Mouse (Mus musculus) bone marrow macrophage, adult 2 months (primary cell): ENCODE measurements around the gene Tnrc18. TPM values are rescaled to one million over a fixed set of nuclear protein-coding genes. Genes with fewer than 3 reads are reported as not detected.

Source experiments
- H3K27ac ChIP-seq: 2 replicates; pipeline ENCODE4 v1.5.1; 2012; ENCODE audit warnings: low read depth, low read length; ENCODE audit not compliant: insufficient read depth
- H3K4me1 ChIP-seq: 2 replicates; pipeline ENCODE4 v1.6.1; 2012; ENCODE audit warnings: low read length; ENCODE audit not compliant: control insufficient read depth, insufficient read depth
- H3K4me3 ChIP-seq: 2 replicates; pipeline ENCODE4 v1.5.1; 2012; ENCODE audit warnings: mild to moderate bottlenecking, low read length, moderate library complexity; ENCODE audit not compliant: insufficient read depth
- CTCF ChIP-seq: IDR thresholded peaks from 2 replicates; pipeline ENCODE4 v1.5.1; 2012; ENCODE audit warnings: low read depth, mild to moderate bottlenecking, low read length, moderate library complexity
- POLR2A ChIP-seq: IDR thresholded peaks from 2 replicates; pipeline ENCODE4 v1.6.1; 2012; ENCODE audit warnings: mild to moderate bottlenecking, low read depth, low read length, borderline replicate concordance
- polyA plus RNA-seq: library from polyadenylated mRNA; stranded (reverse); fragments of >200 nt; gene quantifications from 2 replicates; pipeline ENCODE4 v1.2.4, GENCODE M21; 2012; ENCODE audit not compliant: missing spikeins, insufficient read depth, insufficient read length

Tnrc18 gene
- polyA plus RNA-seq, 1 experiment: 64.5 TPM

- Histone ChIP-seq H3K4me3 (no peak overlapping the region), H3K4me1 (no peaks in the 10 kb centered on the region), H3K27ac (no peak overlapping the region)
- TF ChIP-seq CTCF: no peak
- TF ChIP-seq POLR2A: no peak
Observed at GRCm38 (mm10) chr5:142730295-142730694, 87.2 kb downstream of the Tnrc18 start.

- no peak overlapping the region for H3K4me3 ChIP-seq
- H3K4me1 ChIP-seq: no peaks in the 10 kb centered on the region
- TF ChIP-seq CTCF: no peak
- TF ChIP-seq POLR2A: no peak
- no peak overlapping the region for H3K27ac ChIP-seq
Observed at GRCm38 (mm10) chr5:142728301-142728700, 89.2 kb downstream of the Tnrc18 start.

GRCm38 (mm10) chr5:142726748-142727147, 90.7 kb downstream of the Tnrc18 start:
- Histone ChIP-seq H3K4me1 (no peaks in the 10 kb centered on the region), H3K27ac (no peak overlapping the region), H3K4me3 (no peak overlapping the region)
- TF ChIP-seq POLR2A (no peak), CTCF (no peak)

GRCm38 (mm10) chr5:142724265-142724664, 93.2 kb downstream of the Tnrc18 start:
- TF ChIP-seq POLR2A: no peak
- TF ChIP-seq CTCF: no peak
- Histone ChIP-seq H3K27ac (no peak overlapping the region), H3K4me3 (no peak overlapping the region), H3K4me1 (no peaks in the 10 kb centered on the region)

GRCm38 (mm10) chr5:142723520-142724133, 93.8 kb downstream of the Tnrc18 start:
- Histone ChIP-seq H3K4me3 (no peak overlapping the region), H3K27ac (no peak overlapping the region), H3K4me1 (no peaks in the 10 kb centered on the region)
- TF ChIP-seq CTCF: peak; percentile 64
- no peak for TF ChIP-seq POLR2A

- Histone ChIP-seq H3K4me1 (no peaks in the 10 kb centered on the region), H3K4me3 (no peak overlapping the region), H3K27ac (no peak overlapping the region)
- no peak for TF ChIP-seq CTCF
- no peak for TF ChIP-seq POLR2A
Observed at GRCm38 (mm10) chr5:142719897-142720296, 97.6 kb downstream of the Tnrc18 start.

- no peak for TF ChIP-seq POLR2A
- TF ChIP-seq CTCF: no peak
- Histone ChIP-seq H3K4me1 (no peaks in the 10 kb centered on the region), H3K4me3 (no peak overlapping the region), H3K27ac (no peak overlapping the region)
Observed at GRCm38 (mm10) chr5:142718486-142718885, 99.0 kb downstream of the Tnrc18 start.

GRCm38 (mm10) chr5:142718037-142718436, 99.4 kb downstream of the Tnrc18 start:
- TF ChIP-seq POLR2A: no peak
- TF ChIP-seq CTCF: peak; percentile 87
- H3K27ac ChIP-seq: no peak overlapping the region
- no peaks in the 10 kb centered on the region for H3K4me1 ChIP-seq
- no peak overlapping the region for H3K4me3 ChIP-seq

- no peak for TF ChIP-seq POLR2A
- TF ChIP-seq CTCF: no peak
- H3K27ac ChIP-seq: no peak overlapping the region
Observed at GRCm38 (mm10) chr5:142716056-142716455, 101.4 kb downstream of the Tnrc18 start.

GRCm38 (mm10) chr5:142715059-142715458, 102.4 kb downstream of the Tnrc18 start:
- TF ChIP-seq CTCF (no peak), POLR2A (no peak)
- H3K27ac ChIP-seq: no peak overlapping the region
- H3K4me3 ChIP-seq: no peak overlapping the region
- H3K4me1 ChIP-seq: no peaks in the 10 kb centered on the region

More at GRCm38 (mm10) chr5:142716056-142716455, 101.4 kb downstream of the Tnrc18 start:
- Histone ChIP-seq H3K4me1 (no peaks in the 10 kb centered on the region), H3K4me3 (no peak overlapping the region)
